9 mouse cellular contexts compared by ENCODE assay signal in genomic region chr2:157054816-157055215, GRCm38 (mm10). TPM values are rescaled to one million over a fixed set of nuclear protein-coding genes. Genes with fewer than 3 reads are reported as not detected.
A peak's percentile ranks its signal among the peaks of the same experiment; 100 is the strongest.
DNase-seq lines count a peak whose midpoint lies in the region; ATAC-seq lines count a peak whose summit lies in the region.
"Had no signal": no experiment of that assay in that cellular context is flagged by ENCODE, and none has a peak within 500 bp of the region (broad histone marks: within the 10 kb centered on the region; RNA-seq: fewer than 3 reads in every experiment).

No protein-coding gene starts in this region.

- no peak overlapping the region for H3K4me2 ChIP-seq in forebrain, embryonic 12.5 days
- H3K4me2 ChIP-seq in forebrain, embryonic 11.5 days (ENCODE audit: low read depth, low read length, severe bottlenecking) = no peak overlapping the region
- H3K4me2 ChIP-seq in limb, embryonic 12.5 days = no peak overlapping the region

- no peak for ATAC-seq in forebrain, embryonic 12.5 days (ENCODE audit: low FRiP score)
- no peak for ATAC-seq in forebrain, embryonic 11.5 days (replicated peaks; ENCODE audit: low FRiP score)
- no peak for ATAC-seq in limb, embryonic 12.5 days (ENCODE audit: insufficient number of reproducible peaks, insufficient read depth, low FRiP score, low TSS enrichment, low read depth)

- H3K27ac ChIP-seq in forebrain, embryonic 12.5 days = peak overlapping the region; percentile 36
- no peak overlapping the region for H3K27ac ChIP-seq in forebrain, embryonic 11.5 days (ENCODE audit: low read depth, low read length)
- H3K27ac ChIP-seq in limb, embryonic 12.5 days = peak overlapping the region; percentile 47
- no peak overlapping the region for H3K27ac ChIP-seq in limb, embryonic 10.5 days

- H3K9me3 ChIP-seq in forebrain, embryonic 12.5 days = no peaks in the 10 kb centered on the region
- no peaks in the 10 kb centered on the region for H3K9me3 ChIP-seq in forebrain, embryonic 11.5 days (ENCODE audit: control insufficient read depth, low read length)
- H3K9me3 ChIP-seq in limb, embryonic 12.5 days = no peaks in the 10 kb centered on the region
- H3K9me3 ChIP-seq in limb, embryonic 10.5 days (replicated peaks) = no peaks in the 10 kb centered on the region

- H3K36me3 ChIP-seq in forebrain, embryonic 12.5 days (replicated peaks) = peaks cover 76% of the 10 kb centered on the region
- H3K36me3 ChIP-seq in forebrain, embryonic 11.5 days (ENCODE audit: control insufficient read depth, insufficient read depth, low read length) = no peaks in the 10 kb centered on the region; the same call in 1 of the 2 replicates
- H3K36me3 ChIP-seq in limb, embryonic 12.5 days = peaks cover 79% of the 10 kb centered on the region
- peaks cover 93% of the 10 kb centered on the region for H3K36me3 ChIP-seq in limb, embryonic 10.5 days

- 70% methylated on average over 5 of the region's 5 CpGs for WGBS in forebrain, embryonic 12.5 days
- 83% methylated on average over 5 of the region's 5 CpGs for WGBS in forebrain, embryonic 11.5 days
- 75% methylated on average over 5 of the region's 5 CpGs for WGBS in limb, embryonic 12.5 days
- WGBS in limb, embryonic 10.5 days = 75% methylated on average over 5 of the region's 5 CpGs

- no peak overlapping the region for H3K9ac ChIP-seq in forebrain, embryonic 12.5 days
- no peak overlapping the region for H3K9ac ChIP-seq in forebrain, embryonic 11.5 days (ENCODE audit: low read length)
- H3K9ac ChIP-seq in limb, embryonic 12.5 days (replicated peaks) = no peak overlapping the region

- H3K27me3 ChIP-seq in forebrain, embryonic 12.5 days = no peaks in the 10 kb centered on the region
- H3K27me3 ChIP-seq in forebrain, embryonic 11.5 days (ENCODE audit: control insufficient read depth, insufficient read depth, low read length) = no peaks in the 10 kb centered on the region
- no peaks in the 10 kb centered on the region for H3K27me3 ChIP-seq in limb, embryonic 12.5 days
- no peaks in the 10 kb centered on the region for H3K27me3 ChIP-seq in limb, embryonic 10.5 days (ENCODE audit: low read depth, poor library complexity, severe bottlenecking)
- H3K27me3 ChIP-seq: CH12.LX had no signal

- no peak overlapping the region for H3K4me3 ChIP-seq in forebrain, embryonic 12.5 days (replicated peaks)
- no peak overlapping the region for H3K4me3 ChIP-seq in forebrain, embryonic 11.5 days (ENCODE audit: low read depth, low read length)
- no peak overlapping the region for H3K4me3 ChIP-seq in limb, embryonic 12.5 days (replicated peaks)
- H3K4me3 ChIP-seq in limb, embryonic 10.5 days = no peak overlapping the region

- DNase-seq in forebrain, embryonic 11.5 days (ENCODE audit: low spot score) = no peak
- DNase-seq in limb, embryonic 10.5 days (ENCODE audit: low spot score) = no peak
- DNase-seq in cerebellum, adult 9-11 months = peak; percentile 82
- peak; percentile 63 to 78 for DNase-seq in layer of hippocampus, postnatal 14 days (ENCODE audit: low spot score in 2 of 2)
- DNase-seq in frontal cortex, postnatal 25 days (ENCODE audit: low spot score in 2 of 2) = no peak
- DNase-seq in T-cell, adult 2 months (ENCODE audit: low spot score) = no peak

- peaks cover 43% of the 10 kb centered on the region for H3K4me1 ChIP-seq in forebrain, embryonic 12.5 days
- peaks cover 13% of the 10 kb centered on the region for H3K4me1 ChIP-seq in forebrain, embryonic 11.5 days (replicated peaks; ENCODE audit: control insufficient read depth, insufficient read depth, low read length)
- H3K4me1 ChIP-seq in limb, embryonic 12.5 days (replicated peaks) = peaks cover 28% of the 10 kb centered on the region
- H3K4me1 ChIP-seq in limb, embryonic 10.5 days = peaks cover 23% of the 10 kb centered on the region

RNA-seq across cellular contexts. Expression of gene Soga1, which starts 24.2 kb away (rescaled TPM):
- polyA plus RNA-seq in forebrain, embryonic 12.5 days (2016; fragmentation: Nextera tagmentation; extraction: Ambion mirVana) = 6.0 and 7.4 TPM in 2 replicates
- polyA plus RNA-seq in forebrain, embryonic 11.5 days (2014; fragmentation: Nextera tagmentation; extraction: Ambion mirVana) = 8.1 and 8.2 TPM in 2 replicates
- 5.0 and 5.6 TPM in 2 replicates for polyA plus RNA-seq in limb, embryonic 12.5 days (2016; fragmentation: Nextera tagmentation; extraction: Ambion mirVana)
- polyA plus RNA-seq in limb, embryonic 10.5 days (2016; fragmentation: Nextera tagmentation; extraction: Ambion mirVana) = 5.3 and 5.7 TPM in 2 replicates
- 10 to 100 TPM; 63.0 to 66.5 TPM for total RNA-seq in layer of hippocampus, postnatal 14 days (2021)

RNA-seq across cellular contexts. Expression of gene Tldc2, which starts 32.0 kb away (rescaled TPM):
- not detected in 2 replicates for polyA plus RNA-seq in forebrain, embryonic 12.5 days (2016; fragmentation: Nextera tagmentation; extraction: Ambion mirVana)
- not detected in 2 replicates for polyA plus RNA-seq in forebrain, embryonic 11.5 days (2014; fragmentation: Nextera tagmentation; extraction: Ambion mirVana)
- polyA plus RNA-seq in limb, embryonic 12.5 days (2016; fragmentation: Nextera tagmentation; extraction: Ambion mirVana) = not detected in 2 replicates
- not detected in 2 replicates for polyA plus RNA-seq in limb, embryonic 10.5 days (2016; fragmentation: Nextera tagmentation; extraction: Ambion mirVana)
- total RNA-seq in layer of hippocampus, postnatal 14 days (2021) = not detected
- total RNA-seq: CH12.LX had no signal

RNA-seq across cellular contexts. Expression of gene Dsn1, which starts 47.9 kb away (rescaled TPM):
- 53.4 and 53.7 TPM in 2 replicates for polyA plus RNA-seq in forebrain, embryonic 12.5 days (2016; fragmentation: Nextera tagmentation; extraction: Ambion mirVana)
- 59.1 and 64.4 TPM in 2 replicates for polyA plus RNA-seq in forebrain, embryonic 11.5 days (2014; fragmentation: Nextera tagmentation; extraction: Ambion mirVana)
- 54.1 and 58.8 TPM in 2 replicates for polyA plus RNA-seq in limb, embryonic 12.5 days (2016; fragmentation: Nextera tagmentation; extraction: Ambion mirVana)
- 51.3 and 61.5 TPM in 2 replicates for polyA plus RNA-seq in limb, embryonic 10.5 days (2016; fragmentation: Nextera tagmentation; extraction: Ambion mirVana)
- total RNA-seq in layer of hippocampus, postnatal 14 days (2021) = 1 to 10 TPM; 4.0 to 5.4 TPM

Comparison
In these comparisons a context has a peak if more than half of its experiments do, and no peak if none do; other contexts are left out.
1. H3K27ac ChIP-seq: peak in forebrain, embryonic 12.5 days (single experiment) and limb, embryonic 12.5 days (single experiment); none in forebrain, embryonic 11.5 days (single experiment) and limb, embryonic 10.5 days (single experiment).
2. DNase-seq: peak in cerebellum, adult 9-11 months (single experiment) and layer of hippocampus, postnatal 14 days (2 of 2); none in forebrain, embryonic 11.5 days (single experiment), limb, embryonic 10.5 days (single experiment), frontal cortex, postnatal 25 days (0 of 2) and T-cell, adult 2 months (single experiment).